Comparison of ENCODE assay signal across 8 mouse cellular contexts in the genomic region with DNA sequence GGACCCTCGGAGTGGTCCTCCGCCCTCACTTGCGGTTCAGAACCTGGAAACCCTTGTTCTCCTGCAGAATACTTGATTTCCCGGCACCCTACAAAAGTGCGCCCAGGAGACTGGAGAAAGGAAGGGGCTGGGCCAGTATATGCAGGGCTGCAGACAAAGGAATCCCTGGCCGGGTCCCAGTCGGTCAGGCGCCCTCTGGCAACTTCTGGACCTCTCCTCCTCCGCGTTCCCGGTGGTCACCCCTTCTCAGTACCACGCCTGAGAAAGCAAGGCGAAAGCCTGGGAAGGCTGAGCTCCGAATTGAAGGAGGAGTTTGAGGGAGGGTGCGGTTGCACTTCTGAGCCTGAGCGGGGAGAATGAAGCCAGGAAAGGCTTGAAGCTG.
DNase-seq lines count a peak whose midpoint lies in the region; ATAC-seq and TF ChIP-seq lines count a peak whose summit lies in the region.

No protein-coding gene starts in this region.

- H3K27me3 ChIP-seq in liver, adult 2 months (ENCODE audit: control insufficient read depth, insufficient read depth, low read length) = no peaks in the 10 kb centered on the region
- no peaks in the 10 kb centered on the region for H3K27me3 ChIP-seq in forebrain, postnatal 0 days (ENCODE audit: insufficient read depth, low read length)
- no peaks in the 10 kb centered on the region for H3K27me3 ChIP-seq in intestine, postnatal 0 days (replicated peaks; ENCODE audit: control insufficient read depth, insufficient read depth, low read length)
- H3K27me3 ChIP-seq in lung, embryonic 16.5 days (ENCODE audit: control insufficient read depth, insufficient read depth, low read depth, low read length) = no peaks in the 10 kb centered on the region
- H3K27me3 ChIP-seq in small intestine, adult 2 months (ENCODE audit: control insufficient read depth, insufficient read depth, low read length) = no peaks in the 10 kb centered on the region

- H3K4me1 ChIP-seq in liver, adult 2 months (ENCODE audit: control insufficient read depth, insufficient read depth, low read length) = no peaks in the 10 kb centered on the region
- no peaks in the 10 kb centered on the region for H3K4me1 ChIP-seq in forebrain, postnatal 0 days (ENCODE audit: insufficient read depth)
- no peaks in the 10 kb centered on the region for H3K4me1 ChIP-seq in intestine, postnatal 0 days (replicated peaks; ENCODE audit: control insufficient read depth, insufficient read depth, low read length)
- H3K4me1 ChIP-seq in lung, embryonic 16.5 days (replicated peaks; ENCODE audit: control insufficient read depth, insufficient read depth, low read length) = peaks cover 2% of the 10 kb centered on the region; the same call in 1 of the 2 replicates
- H3K4me1 ChIP-seq in small intestine, adult 2 months (ENCODE audit: control insufficient read depth, insufficient read depth, insufficient read length, low read length) = no peaks in the 10 kb centered on the region

- 0 out of 2 replicates have a peak overlapping the region, but pooled peaks have one; percentile 6 for H3K4me3 ChIP-seq in liver, adult 2 months (ENCODE audit: insufficient read depth, low read depth, low read length)
- peak overlapping the region; percentile 33 for H3K4me3 ChIP-seq in forebrain, postnatal 0 days (ENCODE audit: low read depth, low read length)
- peak overlapping the region; percentile 35 for H3K4me3 ChIP-seq in intestine, postnatal 0 days (ENCODE audit: low read depth, low read length)
- H3K4me3 ChIP-seq in lung, embryonic 16.5 days (ENCODE audit: low read length) = peak overlapping the region; percentile 49
- H3K4me3 ChIP-seq in small intestine, adult 2 months (ENCODE audit: low read depth, low read length) = peak overlapping the region; percentile 64

- H3K27ac ChIP-seq in liver, adult 2 months (replicated peaks; ENCODE audit: insufficient read depth, low read depth, low read length) = no peak overlapping the region
- H3K27ac ChIP-seq in forebrain, postnatal 0 days (ENCODE audit: low read depth, low read length) = no peak overlapping the region
- no peak overlapping the region for H3K27ac ChIP-seq in intestine, postnatal 0 days (ENCODE audit: low read depth, low read length)
- H3K27ac ChIP-seq in lung, embryonic 16.5 days (ENCODE audit: low read length) = peak overlapping the region; percentile 70
- no peak overlapping the region for H3K27ac ChIP-seq in small intestine, adult 2 months (ENCODE audit: insufficient read depth, low read depth, low read length)

- no peaks in the 10 kb centered on the region for H3K36me3 ChIP-seq in liver, adult 2 months (ENCODE audit: control insufficient read depth, insufficient read depth, low read length)
- H3K36me3 ChIP-seq in forebrain, postnatal 0 days (ENCODE audit: insufficient read depth) = no peaks in the 10 kb centered on the region
- no peaks in the 10 kb centered on the region for H3K36me3 ChIP-seq in intestine, postnatal 0 days (ENCODE audit: control insufficient read depth, insufficient read depth)
- H3K36me3 ChIP-seq in lung, embryonic 16.5 days (ENCODE audit: control insufficient read depth, insufficient read depth, low read length) = no peaks in the 10 kb centered on the region
- no peaks in the 10 kb centered on the region for H3K36me3 ChIP-seq in small intestine, adult 2 months (ENCODE audit: control insufficient read depth, insufficient read depth, low read length)

- no peak for DNase-seq in liver, adult 2 months (ENCODE audit: extremely low read depth, low read depth, low spot score)
- no peak for DNase-seq in liver
- DNase-seq in forebrain, postnatal 0 days = peak; percentile 30
- no peak for DNase-seq in layer of hippocampus, adult 9-11 months

- H3K9ac ChIP-seq in liver, adult 2 months (ENCODE audit: low read depth, low read length) = no peak overlapping the region; the same call in 1 of the 2 replicates
- peak overlapping the region; percentile 29 for H3K9ac ChIP-seq in forebrain, postnatal 0 days
- H3K9ac ChIP-seq in intestine, postnatal 0 days (ENCODE audit: low read depth, low read length) = no peak overlapping the region; the same call in 1 of the 2 replicates
- H3K9ac ChIP-seq in lung, embryonic 16.5 days (ENCODE audit: low read length) = peak overlapping the region; percentile 66

- peak; percentile 71 for ATAC-seq in forebrain, postnatal 0 days
- peak; percentile 59 for ATAC-seq in intestine, postnatal 0 days
- peak; percentile 65 for ATAC-seq in lung, embryonic 16.5 days (ENCODE audit: low read depth)
- no peak for ATAC-seq in megakaryocyte progenitor cell, adult 5-6 weeks (replicated peaks; ENCODE audit: poor library complexity)

- 11% methylated on average over 16 of the region's 16 CpGs for WGBS in liver, adult 2 months
- WGBS in forebrain, postnatal 0 days = 13% methylated on average over 16 of the region's 16 CpGs
- 8% methylated on average over 16 of the region's 16 CpGs for WGBS in intestine, postnatal 0 days
- WGBS in lung, embryonic 16.5 days = 13% methylated on average over 16 of the region's 16 CpGs
- WGBS in small intestine, adult 2 months = 10% methylated on average over 16 of the region's 16 CpGs

- TF ChIP-seq CTCF in liver, adult 2 months (IDR thresholded peaks at IDR 0.05; ENCODE audit: low read depth, low read length) = no peak
- TF ChIP-seq CTCF in forebrain, postnatal 0 days (IDR thresholded peaks at IDR 0.05; ENCODE audit: low read depth) = no peak
- no peak for TF ChIP-seq CTCF in intestine, postnatal 0 days (IDR thresholded peaks at IDR 0.05; ENCODE audit: low read depth)
- TF ChIP-seq CTCF in small intestine, adult 2 months (IDR thresholded peaks at IDR 0.05; ENCODE audit: extremely low read depth, insufficient read length, insufficient replicate concordance, low read depth, low read length) = no peak

- no peaks in the 10 kb centered on the region for H3K9me3 ChIP-seq in forebrain, postnatal 0 days (ENCODE audit: low read length)
- no peaks in the 10 kb centered on the region for H3K9me3 ChIP-seq in intestine, postnatal 0 days (ENCODE audit: control insufficient read depth)
- no peaks in the 10 kb centered on the region for H3K9me3 ChIP-seq in lung, embryonic 16.5 days (ENCODE audit: control insufficient read depth, low read length)

- TF ChIP-seq POLR2A in liver, adult 2 months (IDR thresholded peaks at IDR 0.05; ENCODE audit: extremely low read depth, insufficient read depth, low read length) = no peak
- no peak for TF ChIP-seq POLR2A in small intestine, adult 2 months (IDR thresholded peaks at IDR 0.05; ENCODE audit: low read depth, low read length)

- no peaks in the 10 kb centered on the region for H3K79me2 ChIP-seq in liver, adult 2 months (ENCODE audit: control insufficient read depth, insufficient read depth, low read length)

- peak overlapping the region; percentile 55 for H3K4me2 ChIP-seq in forebrain, postnatal 0 days (ENCODE audit: low read depth)
- H3K4me2 ChIP-seq in intestine, postnatal 0 days (replicated peaks; ENCODE audit: low read depth) = peak overlapping the region; percentile 73
- peak overlapping the region; percentile 73 for H3K4me2 ChIP-seq in lung, embryonic 16.5 days (ENCODE audit: low read depth, low read length)

Comparison
In these comparisons a context has a peak if more than half of its experiments do, and no peak if none do; other contexts are left out.
1. H3K4me3 ChIP-seq: peak in every context shown above with its lines; median percentile 64 in small intestine, adult 2 months; 49 in lung, embryonic 16.5 days; 35 in intestine, postnatal 0 days; 33 in forebrain, postnatal 0 days; 6 in liver, adult 2 months.
2. H3K9ac ChIP-seq: peak in forebrain, postnatal 0 days (single experiment) and lung, embryonic 16.5 days (single experiment); none in liver, adult 2 months (single experiment) and intestine, postnatal 0 days (single experiment).
3. Peak in every context shown above with its lines, with median percentiles within 50 percentile points of each other: H3K4me2 ChIP-seq.